Mouse (Mus musculus): ENCODE measurements around the gene Kng2.
"Not testable (repeated sequence)": the region's sequence is repeated elsewhere in the genome, so short reads cannot be mapped to it uniquely, and the experiment has no call there.

The Kng2 gene

GRCm38 (mm10) chr16:22956085-22956439 lies 73.2 kb downstream of the Kng2 start:
- DNase-seq (ENCODE audit: low spot score): no peak

- no peak for DNase-seq (ENCODE audit: low spot score)
Observed at GRCm38 (mm10) chr16:22955397-22956084, 73.7 kb downstream of the Kng2 start.

- no peak for DNase-seq (ENCODE audit: low spot score)
Observed at GRCm38 (mm10) chr16:22953069-22953468, 76.2 kb downstream of the Kng2 start.

- DNase-seq (ENCODE audit: low spot score): no peak
Observed at GRCm38 (mm10) chr16:22950840-22951395, 78.4 kb downstream of the Kng2 start, which contains the start of gene Hrg. Gene Hrg, plus strand, starts transcription at chr16:22951072.

GRCm38 (mm10) chr16:22947371-22947770 lies 81.9 kb downstream of the Kng2 start:
- DNase-seq (ENCODE audit: low spot score): no peak

GRCm38 (mm10) chr16:22941825-22942476 lies 87.3 kb downstream of the Kng2 start:
- DNase-seq (ENCODE audit: low spot score): not testable (repeated sequence)

GRCm38 (mm10) chr16:22939120-22939695 lies 90.1 kb downstream of the Kng2 start:
- no peak for DNase-seq (ENCODE audit: low spot score)

- no peak for DNase-seq (ENCODE audit: low spot score)
Observed at GRCm38 (mm10) chr16:22938541-22938940, 90.7 kb downstream of the Kng2 start.

- no peak for DNase-seq (ENCODE audit: low spot score)
Observed at GRCm38 (mm10) chr16:22937631-22938030, 91.7 kb downstream of the Kng2 start.
